Mouse (Mus musculus): ENCODE results near the gene Trim8. TPM values are rescaled to one million over a fixed set of nuclear protein-coding genes. Genes with fewer than 3 reads are reported as not detected.

The Trim8 gene
- total and polyA plus RNA-seq, 3 experiments, result 4.4 to 24.9 (median 12.0) TPM

Other genes starting within 250 kb of the Trim8 start
- gene Nfkb2, start 197.4 kb upstream of the Trim8 start, total RNA-seq (2012; rRNA removed), result 45.0 and 64.8 TPM in 2 replicates
- gene Nfkb2, start 197.4 kb upstream of the Trim8 start, total RNA-seq (2014; rRNA removed), result 37.1 and 44.3 TPM in 2 replicates
- gene Nfkb2, start 197.4 kb upstream of the Trim8 start, polyA plus RNA-seq (2012; ENCODE audit: insufficient read length, low read depth), result 67.5 and 71.7 TPM in 2 replicates
- gene Psd, start 174.5 kb upstream of the Trim8 start, total RNA-seq (2012; rRNA removed), result 1.3 and 2.2 TPM in 2 replicates
- gene Psd, start 174.5 kb upstream of the Trim8 start, total RNA-seq (2014; rRNA removed), result 0.39 and 0.70 TPM in 2 replicates
- 20.1 and 20.6 TPM in 2 replicates for gene Psd, start 174.5 kb upstream of the Trim8 start, polyA plus RNA-seq (2012; ENCODE audit: insufficient read length, low read depth)
- 9.9 and 10.4 TPM in 2 replicates for gene Fbxl15, start 173.5 kb upstream of the Trim8 start, total RNA-seq (2012; rRNA removed)
- gene Fbxl15, start 173.5 kb upstream of the Trim8 start, total RNA-seq (2014; rRNA removed), result 6.8 and 9.4 TPM in 2 replicates
- 7.3 and 7.6 TPM in 2 replicates for gene Fbxl15, start 173.5 kb upstream of the Trim8 start, polyA plus RNA-seq (2012; ENCODE audit: insufficient read length, low read depth)
- 95.1 and 102 TPM in 2 replicates for gene Cuedc2, start 163.0 kb upstream of the Trim8 start, total RNA-seq (2012; rRNA removed)
- gene Cuedc2, start 163.0 kb upstream of the Trim8 start, total RNA-seq (2014; rRNA removed), result 117 and 120 TPM in 2 replicates
- gene Cuedc2, start 163.0 kb upstream of the Trim8 start, polyA plus RNA-seq (2012; ENCODE audit: insufficient read length, low read depth), result 94.4 and 123 TPM in 2 replicates
- 4.9 and 7.6 TPM in 2 replicates for gene Mfsd13a, start 160.6 kb upstream of the Trim8 start, total RNA-seq (2012; rRNA removed)
- 2.8 and 3.1 TPM in 2 replicates for gene Mfsd13a, start 160.6 kb upstream of the Trim8 start, total RNA-seq (2014; rRNA removed)
- 13.2 and 15.9 TPM in 2 replicates for gene Mfsd13a, start 160.6 kb upstream of the Trim8 start, polyA plus RNA-seq (2012; ENCODE audit: insufficient read length, low read depth)
- 1.3 and 1.4 TPM in 2 replicates for gene 2310034G01Rik, start 151.4 kb upstream of the Trim8 start, total RNA-seq (2012; rRNA removed)
- gene 2310034G01Rik, start 151.4 kb upstream of the Trim8 start, total RNA-seq (2014; rRNA removed), result 1.5 and 1.6 TPM in 2 replicates
- 1.1 and 1.4 TPM in 2 replicates for gene 2310034G01Rik, start 151.4 kb upstream of the Trim8 start, polyA plus RNA-seq (2012; ENCODE audit: insufficient read length, low read depth)
- 75.7 and 87.8 TPM in 2 replicates for gene Actr1a, start 106.0 kb upstream of the Trim8 start, total RNA-seq (2012; rRNA removed)
- 69.4 and 70.7 TPM in 2 replicates for gene Actr1a, start 106.0 kb upstream of the Trim8 start, total RNA-seq (2014; rRNA removed)
- 84.2 and 88.4 TPM in 2 replicates for gene Actr1a, start 106.0 kb upstream of the Trim8 start, polyA plus RNA-seq (2012; ENCODE audit: insufficient read length, low read depth)
- 8.7 and 9.8 TPM in 2 replicates for gene Sufu, start 104.8 kb upstream of the Trim8 start, total RNA-seq (2012; rRNA removed)
- 3.0 and 3.6 TPM in 2 replicates for gene Sufu, start 104.8 kb upstream of the Trim8 start, total RNA-seq (2014; rRNA removed)
- 18.1 and 22.6 TPM in 2 replicates for gene Sufu, start 104.8 kb upstream of the Trim8 start, polyA plus RNA-seq (2012; ENCODE audit: insufficient read length, low read depth)
- gene Arl3, start 71.5 kb downstream of the Trim8 start, total RNA-seq (2012; rRNA removed), result 38.4 and 46.5 TPM in 2 replicates
- gene Arl3, start 71.5 kb downstream of the Trim8 start, total RNA-seq (2014; rRNA removed), result 23.7 and 24.1 TPM in 2 replicates
- gene Arl3, start 71.5 kb downstream of the Trim8 start, polyA plus RNA-seq (2012; ENCODE audit: insufficient read length, low read depth), result 40.4 and 45.3 TPM in 2 replicates
- gene Sfxn2, start 71.7 kb downstream of the Trim8 start, total RNA-seq (2012; rRNA removed), result 8.5 and 9.4 TPM in 2 replicates
- gene Sfxn2, start 71.7 kb downstream of the Trim8 start, total RNA-seq (2014; rRNA removed), result 5.9 and 6.8 TPM in 2 replicates
- 11.1 and 11.8 TPM in 2 replicates for gene Sfxn2, start 71.7 kb downstream of the Trim8 start, polyA plus RNA-seq (2012; ENCODE audit: insufficient read length, low read depth)
- gene Wbp1l, start 97.4 kb downstream of the Trim8 start, total RNA-seq (2012; rRNA removed), result 17.4 and 20.2 TPM in 2 replicates
- 10.6 and 11.6 TPM in 2 replicates for gene Wbp1l, start 97.4 kb downstream of the Trim8 start, total RNA-seq (2014; rRNA removed)
- 22.3 and 23.5 TPM in 2 replicates for gene Wbp1l, start 97.4 kb downstream of the Trim8 start, polyA plus RNA-seq (2012; ENCODE audit: insufficient read length, low read depth)
- gene Cyp17a1, start 171.5 kb downstream of the Trim8 start, total RNA-seq (2012; rRNA removed), result not detected in 2 replicates
- not detected in 2 replicates for gene Cyp17a1, start 171.5 kb downstream of the Trim8 start, total RNA-seq (2014; rRNA removed)
- gene Cyp17a1, start 171.5 kb downstream of the Trim8 start, polyA plus RNA-seq (2012; ENCODE audit: insufficient read length, low read depth), result not detected in 2 replicates
- gene Borcs7, start 188.2 kb downstream of the Trim8 start, total RNA-seq (2012; rRNA removed), result 6.0 and 6.6 TPM in 2 replicates
- 7.0 and 7.6 TPM in 2 replicates for gene Borcs7, start 188.2 kb downstream of the Trim8 start, total RNA-seq (2014; rRNA removed)
- gene Borcs7, start 188.2 kb downstream of the Trim8 start, polyA plus RNA-seq (2012; ENCODE audit: insufficient read length, low read depth), result 12.5 and 14.5 TPM in 2 replicates
- 30.7 and 34.4 TPM in 2 replicates for gene As3mt, start 205.8 kb downstream of the Trim8 start, total RNA-seq (2012; rRNA removed)
- gene As3mt, start 205.8 kb downstream of the Trim8 start, total RNA-seq (2014; rRNA removed), result 43.3 and 50.1 TPM in 2 replicates
- gene As3mt, start 205.8 kb downstream of the Trim8 start, polyA plus RNA-seq (2012; ENCODE audit: insufficient read length, low read depth), result 47.7 and 52.1 TPM in 2 replicates